Mouse (Mus musculus): ENCODE measurements around the gene Zfp292. TPM values are rescaled to one million over a fixed set of nuclear protein-coding genes. Genes with fewer than 3 reads are reported as not detected.

The Zfp292 gene
- polyA plus RNA-seq, 1 experiment: 1.8 TPM

GRCm38 (mm10) chr4:34823901-34824300 lies 58.9 kb downstream of the Zfp292 start:
- Histone ChIP-seq H3K36me3 (ENCODE audit: control insufficient read depth, insufficient read depth) (peaks cover 4% of the 10 kb centered on the region), H3K4me3 (no peak overlapping the region), H3K79me2 (ENCODE audit: control insufficient read depth, insufficient read depth) (no peaks in the 10 kb centered on the region), H3K27me3 (ENCODE audit: control insufficient read depth, insufficient read depth, insufficient read length) (no peaks in the 10 kb centered on the region), H3K4me2 (ENCODE audit: low read depth) (no peak overlapping the region), H3ac (ENCODE audit: control insufficient read depth, insufficient read length) (no peak overlapping the region)
- TF ChIP-seq POLR2AphosphoS2 (IDR thresholded peaks at IDR 0.05; ENCODE audit: insufficient read length, low read depth): no peak
- no peak for TF ChIP-seq MYOD1 (IDR thresholded peaks at IDR 0.05; ENCODE audit: control insufficient read depth in 1 of 3, insufficient read length in 2 of 3, low read depth in 2 of 3)
- no peak for TF ChIP-seq USF1 (IDR thresholded peaks at IDR 0.05; ENCODE audit: low read depth)
- TF ChIP-seq TCF12 (IDR thresholded peaks at IDR 0.05; ENCODE audit: insufficient read depth, poor library complexity, severe bottlenecking): no peak
- TF ChIP-seq REST (IDR thresholded peaks at IDR 0.05; ENCODE audit: insufficient read depth, insufficient read length): no peak
- no peak for TF ChIP-seq E2F4 (IDR thresholded peaks at IDR 0.05; ENCODE audit: insufficient read depth)
- no peak for TF ChIP-seq CEBPB (IDR thresholded peaks at IDR 0.05; ENCODE audit: insufficient read depth, poor library complexity, severe bottlenecking)
- TF ChIP-seq TCF3 (IDR thresholded peaks at IDR 0.05; ENCODE audit: insufficient read length, low read depth): no peak
- no peak for TF ChIP-seq SRF (IDR thresholded peaks at IDR 0.05; ENCODE audit: control insufficient read depth, insufficient read length, low read depth)
- TF ChIP-seq MYOG (IDR thresholded peaks at IDR 0.05; ENCODE audit: control insufficient read depth in 1 of 3, insufficient read depth in 1 of 3, insufficient read length in 2 of 3, low read depth in 2 of 3): no peak
- TF ChIP-seq POLR2A (IDR thresholded peaks at IDR 0.05; ENCODE audit: insufficient read length, low read depth): no peak
- no peak for TF ChIP-seq MAX (IDR thresholded peaks at IDR 0.05; ENCODE audit: low read depth)

GRCm38 (mm10) chr4:34819904-34820303 lies 62.9 kb downstream of the Zfp292 start:
- Histone ChIP-seq H3K27me3 (ENCODE audit: control insufficient read depth, insufficient read depth, insufficient read length) (no peaks in the 10 kb centered on the region), H3K36me3 (ENCODE audit: control insufficient read depth, insufficient read depth) (peaks cover 13% of the 10 kb centered on the region), H3K4me3 (no peak overlapping the region), H3ac (ENCODE audit: control insufficient read depth, insufficient read length) (no peak overlapping the region), H3K4me2 (ENCODE audit: low read depth) (no peak overlapping the region), H3K79me2 (ENCODE audit: control insufficient read depth, insufficient read depth) (no peaks in the 10 kb centered on the region)
- TF ChIP-seq POLR2AphosphoS2 (IDR thresholded peaks at IDR 0.05; ENCODE audit: insufficient read length, low read depth): no peak
- no peak for TF ChIP-seq TCF12 (IDR thresholded peaks at IDR 0.05; ENCODE audit: insufficient read depth, poor library complexity, severe bottlenecking)
- no peak for TF ChIP-seq USF1 (IDR thresholded peaks at IDR 0.05; ENCODE audit: low read depth)
- TF ChIP-seq E2F4 (IDR thresholded peaks at IDR 0.05; ENCODE audit: insufficient read depth): no peak
- no peak for TF ChIP-seq SRF (IDR thresholded peaks at IDR 0.05; ENCODE audit: control insufficient read depth, insufficient read length, low read depth)
- no peak for TF ChIP-seq POLR2A (IDR thresholded peaks at IDR 0.05; ENCODE audit: insufficient read length, low read depth)
- no peak for TF ChIP-seq TCF3 (IDR thresholded peaks at IDR 0.05; ENCODE audit: insufficient read length, low read depth)
- no peak for TF ChIP-seq MAX (IDR thresholded peaks at IDR 0.05; ENCODE audit: low read depth)
- TF ChIP-seq REST (IDR thresholded peaks at IDR 0.05; ENCODE audit: insufficient read depth, insufficient read length): no peak
- no peak for TF ChIP-seq MYOG (IDR thresholded peaks at IDR 0.05; ENCODE audit: control insufficient read depth in 1 of 3, insufficient read depth in 1 of 3, insufficient read length in 2 of 3, low read depth in 2 of 3)
- no peak for TF ChIP-seq MYOD1 (IDR thresholded peaks at IDR 0.05; ENCODE audit: control insufficient read depth in 1 of 3, insufficient read length in 2 of 3, low read depth in 2 of 3)
- TF ChIP-seq CEBPB (IDR thresholded peaks at IDR 0.05; ENCODE audit: insufficient read depth, poor library complexity, severe bottlenecking): no peak

GRCm38 (mm10) chr4:34801166-34802034 lies 81.4 kb downstream of the Zfp292 start:
- Histone ChIP-seq H3K36me3 (ENCODE audit: control insufficient read depth, insufficient read depth) (peaks cover 9% of the 10 kb centered on the region), H3K4me3 (no peak overlapping the region), H3K4me2 (ENCODE audit: low read depth) (no peak overlapping the region), H3K79me2 (ENCODE audit: control insufficient read depth, insufficient read depth) (no peaks in the 10 kb centered on the region), H3K27me3 (ENCODE audit: control insufficient read depth, insufficient read depth, insufficient read length) (no peaks in the 10 kb centered on the region), H3ac (ENCODE audit: control insufficient read depth, insufficient read length) (no peak overlapping the region)
- TF ChIP-seq POLR2A (IDR thresholded peaks at IDR 0.05; ENCODE audit: insufficient read length, low read depth) (no peak), TCF3 (IDR thresholded peaks at IDR 0.05; ENCODE audit: insufficient read length, low read depth) (no peak), USF1 (IDR thresholded peaks at IDR 0.05; ENCODE audit: low read depth) (no peak), REST (IDR thresholded peaks at IDR 0.05; ENCODE audit: insufficient read depth, insufficient read length) (no peak), E2F4 (IDR thresholded peaks at IDR 0.05; ENCODE audit: insufficient read depth) (no peak), CEBPB (IDR thresholded peaks at IDR 0.05; ENCODE audit: insufficient read depth, poor library complexity, severe bottlenecking) (no peak), POLR2AphosphoS2 (IDR thresholded peaks at IDR 0.05; ENCODE audit: insufficient read length, low read depth) (no peak), MYOD1 (IDR thresholded peaks at IDR 0.05; ENCODE audit: control insufficient read depth in 1 of 3, insufficient read length in 2 of 3, low read depth in 2 of 3) (no peak), MYOG (IDR thresholded peaks at IDR 0.05; ENCODE audit: control insufficient read depth in 1 of 3, insufficient read depth in 1 of 3, insufficient read length in 2 of 3, low read depth in 2 of 3) (no peak), MAX (IDR thresholded peaks at IDR 0.05; ENCODE audit: low read depth) (no peak), TCF12 (IDR thresholded peaks at IDR 0.05; ENCODE audit: insufficient read depth, poor library complexity, severe bottlenecking) (no peak), SRF (IDR thresholded peaks at IDR 0.05; ENCODE audit: control insufficient read depth, insufficient read length, low read depth) (no peak)

GRCm38 (mm10) chr4:34798005-34798404 lies 84.8 kb downstream of the Zfp292 start:
- Histone ChIP-seq H3K4me2 (ENCODE audit: low read depth) (no peak overlapping the region), H3K79me2 (ENCODE audit: control insufficient read depth, insufficient read depth) (no peaks in the 10 kb centered on the region), H3K27me3 (ENCODE audit: control insufficient read depth, insufficient read depth, insufficient read length) (no peaks in the 10 kb centered on the region), H3K4me3 (no peak overlapping the region), H3K36me3 (ENCODE audit: control insufficient read depth, insufficient read depth) (no peaks in the 10 kb centered on the region), H3ac (ENCODE audit: control insufficient read depth, insufficient read length) (no peak overlapping the region)
- TF ChIP-seq TCF12 (IDR thresholded peaks at IDR 0.05; ENCODE audit: insufficient read depth, poor library complexity, severe bottlenecking) (no peak), MAX (IDR thresholded peaks at IDR 0.05; ENCODE audit: low read depth) (no peak), MYOG (IDR thresholded peaks at IDR 0.05; ENCODE audit: control insufficient read depth in 1 of 3, insufficient read depth in 1 of 3, insufficient read length in 2 of 3, low read depth in 2 of 3) (no peak), POLR2A (IDR thresholded peaks at IDR 0.05; ENCODE audit: insufficient read length, low read depth) (no peak), POLR2AphosphoS2 (IDR thresholded peaks at IDR 0.05; ENCODE audit: insufficient read length, low read depth) (peak; percentile 38), MYOD1 (IDR thresholded peaks at IDR 0.05; ENCODE audit: control insufficient read depth in 1 of 3, insufficient read length in 2 of 3, low read depth in 2 of 3) (no peak), SRF (IDR thresholded peaks at IDR 0.05; ENCODE audit: control insufficient read depth, insufficient read length, low read depth) (no peak), REST (IDR thresholded peaks at IDR 0.05; ENCODE audit: insufficient read depth, insufficient read length) (no peak)
